Mouse (Mus musculus): Measurements from ENCODE around the gene Olfr765.
"Not testable (repeated sequence)": the region's sequence is repeated elsewhere in the genome, so short reads cannot be mapped to it uniquely, and the experiment has no call there.

Gene Olfr765

GRCm38 (mm10) chr10:129049898-129050297 lies at the start of gene Olfr765:
Gene Olfr765 (minus strand): TSS chr10:129049998.
- DNase-seq (ENCODE audit: low spot score): not testable (repeated sequence)

GRCm38 (mm10) chr10:129099275-129099674 lies 49.5 kb upstream of the Olfr765 start, which contains the start of gene Olfr768:
Gene Olfr768 (minus strand): TSS chr10:129099375.
- DNase-seq (ENCODE audit: low spot score): no peak

GRCm38 (mm10) chr10:129082810-129083209 lies 33.0 kb upstream of the Olfr765 start, which contains the start of gene Olfr767:
Gene Olfr767 (minus strand): TSS chr10:129082910.
- DNase-seq (ENCODE audit: low spot score): not testable (repeated sequence)

GRCm38 (mm10) chr10:129068877-129069276 lies 19.1 kb upstream of the Olfr765 start, which contains the start of gene Olfr766-ps1:
Gene Olfr766-ps1 (minus strand): TSS chr10:129068977.
- no peak for DNase-seq (ENCODE audit: low spot score)

GRCm38 (mm10) chr10:129039796-129040195 lies 10.0 kb downstream of the Olfr765 start, which contains the start of gene Olfr764-ps1:
Gene Olfr764-ps1 (minus strand): TSS chr10:129039896.
- no peak for DNase-seq (ENCODE audit: low spot score)

- no peak for DNase-seq (ENCODE audit: low spot score)
These were observed 21.5 kb downstream of the Olfr765 start for GRCm38 (mm10) chr10:129028343-129028742.

GRCm38 (mm10) chr10:129026018-129026662 lies 23.7 kb downstream of the Olfr765 start:
- no peak for DNase-seq (ENCODE audit: low spot score)

GRCm38 (mm10) chr10:129023319-129023718 lies 26.5 kb downstream of the Olfr765 start:
- no peak for DNase-seq (ENCODE audit: low spot score)

GRCm38 (mm10) chr10:129014477-129014876 lies 35.3 kb downstream of the Olfr765 start:
- no peak for DNase-seq (ENCODE audit: low spot score)

GRCm38 (mm10) chr10:129011511-129011910 lies 38.3 kb downstream of the Olfr765 start:
- DNase-seq (ENCODE audit: low spot score): not testable (repeated sequence)

GRCm38 (mm10) chr10:129010288-129010841 lies 39.4 kb downstream of the Olfr765 start, which contains the start of gene Olfr763:
Gene Olfr763 (plus strand): TSS chr10:129010791.
- DNase-seq (ENCODE audit: low spot score): no peak

GRCm38 (mm10) chr10:129004032-129004920 lies 45.5 kb downstream of the Olfr765 start:
- DNase-seq (ENCODE audit: low spot score): no peak

GRCm38 (mm10) chr10:128996523-128997040 lies 53.2 kb downstream of the Olfr765 start:
- DNase-seq (ENCODE audit: low spot score): no peak

- no peak for DNase-seq (ENCODE audit: low spot score)
These were observed 54.0 kb downstream of the Olfr765 start for GRCm38 (mm10) chr10:128995796-128996195.

Measured in spleen, adult 12 weeks (tissue).